Mouse (Mus musculus) heart, embryonic 11.5 days (tissue): ENCODE results near the gene Kat6b. TPM values are rescaled to one million over a fixed set of nuclear protein-coding genes. Genes with fewer than 3 reads are reported as not detected.

Experiments used
- ATAC-seq: fragments of 200-750 bp; cut with Nextera tagmentation; replicated peaks from 2 replicates; pipeline ENCODE4 v1.8.0; 2017; ENCODE audit warnings: moderate library complexity; ENCODE audit not compliant: insufficient number of reproducible peaks, low FRiP score, low TSS enrichment
- H3K27ac ChIP-seq: fragments of 300-500 bp; sonication (generic); 2 replicates; pipeline ENCODE4 v1.5.1; 2014; ENCODE audit warnings: mild to moderate bottlenecking, low read depth, low read length
- H3K27me3 ChIP-seq: fragments of 300-500 bp; sonication (generic); 2 replicates; pipeline ENCODE4 v1.6.1; 2014; ENCODE audit warnings: mild to moderate bottlenecking, low read length, mixed read lengths; ENCODE audit not compliant: control insufficient read depth, insufficient read depth
- H3K36me3 ChIP-seq: fragments of 300-500 bp; sonication (generic); 2 replicates; pipeline ENCODE4 v1.6.1; 2014; ENCODE audit warnings: mild to moderate bottlenecking, low read length, moderate library complexity, mixed read lengths; ENCODE audit not compliant: control insufficient read depth, insufficient read depth
- H3K4me1 ChIP-seq: fragments of 300-500 bp; sonication (generic); 2 replicates; pipeline ENCODE4 v1.6.1; 2014; ENCODE audit warnings: low read length; ENCODE audit not compliant: control insufficient read depth, insufficient read depth
- H3K4me2 ChIP-seq: fragments of 300-500 bp; sonication (generic); 2 replicates; pipeline ENCODE4 v1.6.1; 2014; ENCODE audit warnings: mild to moderate bottlenecking, moderate library complexity
- H3K4me3 ChIP-seq: fragments of 300-500 bp; sonication (generic); 2 replicates; pipeline ENCODE4 v1.5.1; 2014; ENCODE audit warnings: low read depth, low read length
- H3K9ac ChIP-seq: fragments of 300-500 bp; sonication (generic); 2 replicates; pipeline ENCODE4 v1.6.1; 2014; ENCODE audit warnings: mild to moderate bottlenecking, low read depth, low read length, moderate library complexity
- H3K9me3 ChIP-seq: fragments of 300-500 bp; sonication (generic); replicated peaks from 2 replicates; pipeline ENCODE4 v1.6.1; 2016; ENCODE audit warnings: low read length; ENCODE audit not compliant: control insufficient read depth
- WGBS: fragments of 180-500 bp; shearing (Covaris S2); extraction: QIAGEN DNeasy Blood & Tissue Kit; methylation state at CpG from one replicate; pipeline ENCODE4 v1.1.7; 2014; ENCODE audit not compliant: insufficient replicate concordance; 5-methylcytosine and 5-hydroxymethylcytosine counted together
- polyA plus RNA-seq: library from polyadenylated mRNA; unstranded; fragments of >200 nt; fragmentation: Nextera tagmentation; extraction: Ambion mirVana; gene quantifications from 2 replicates; pipeline ENCODE4 v1.2.1, GENCODE M21; 2014

The Kat6b gene
- polyA plus RNA-seq, 1 experiment from 2014 or later = 14.9 TPM

DNA sequence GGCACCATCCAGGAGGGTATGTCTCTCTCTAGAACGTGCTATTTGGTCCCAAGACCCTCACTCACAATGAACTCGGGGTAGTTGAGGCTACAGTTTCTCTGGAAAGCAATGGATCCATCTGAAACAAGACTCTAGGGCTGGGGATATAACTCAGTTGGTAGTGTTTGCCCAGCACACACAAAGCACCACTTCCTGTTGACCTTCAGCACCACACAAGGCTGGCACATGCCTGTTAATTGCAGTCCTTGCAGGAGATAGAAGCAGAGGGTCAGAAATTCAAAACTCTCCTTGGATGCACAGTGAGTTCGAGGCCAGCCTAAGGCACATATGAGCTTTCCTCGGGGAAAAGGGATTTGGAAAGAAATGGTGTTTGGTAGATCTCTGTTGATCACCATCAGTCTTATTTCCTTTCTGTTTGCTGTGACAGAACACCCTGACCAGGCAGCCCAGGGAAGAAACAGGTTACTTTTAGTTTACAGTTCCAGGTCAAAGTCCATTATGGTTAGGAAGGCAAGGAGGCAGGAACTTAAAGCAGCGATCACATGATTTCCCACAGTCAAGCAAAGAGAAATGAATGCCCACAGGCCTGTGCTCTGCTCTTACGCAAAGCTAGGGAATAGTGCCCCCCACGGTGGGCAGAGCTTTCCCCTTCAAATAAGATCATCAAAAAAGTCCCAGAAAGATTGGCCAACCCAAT, 25.4 kb upstream of the Kat6b start:
- Histone ChIP-seq H3K27ac (no peak overlapping the region), H3K4me2 (no peak overlapping the region), H3K4me3 (no peak overlapping the region), H3K4me1 (no peaks in the 10 kb centered on the region), H3K36me3 (no peaks in the 10 kb centered on the region), H3K9ac (no peak overlapping the region), H3K27me3 (no peaks in the 10 kb centered on the region), H3K9me3 (no peaks in the 10 kb centered on the region)
- 87% methylated on average over 7 of the region's 7 CpGs for WGBS
- ATAC-seq = no peak

DNA sequence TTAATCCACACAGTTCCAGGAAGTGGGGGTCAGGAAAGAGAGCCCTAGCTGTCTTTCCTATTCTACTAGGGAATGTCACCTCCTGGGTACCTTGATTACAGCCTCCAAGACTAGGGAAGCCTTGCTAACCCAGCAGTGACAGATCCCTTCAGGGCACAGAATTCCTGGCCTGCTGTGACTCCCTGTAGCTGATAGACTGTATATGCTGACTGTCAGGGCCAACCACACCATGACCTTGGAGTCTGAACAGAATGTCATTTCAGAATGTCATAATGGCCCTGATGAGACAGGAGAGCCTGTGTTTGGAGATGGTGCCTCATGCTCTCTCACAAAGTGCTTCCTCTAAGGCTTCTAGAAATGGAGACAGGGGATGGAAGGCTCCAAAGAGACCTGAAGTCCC, 24.7 kb upstream of the Kat6b start:
- Histone ChIP-seq H3K27ac (no peak overlapping the region), H3K9me3 (no peaks in the 10 kb centered on the region), H3K4me3 (no peak overlapping the region), H3K27me3 (no peaks in the 10 kb centered on the region), H3K9ac (no peak overlapping the region), H3K4me2 (no peak overlapping the region), H3K4me1 (no peaks in the 10 kb centered on the region), H3K36me3 (no peaks in the 10 kb centered on the region)
- ATAC-seq = no peak

DNA sequence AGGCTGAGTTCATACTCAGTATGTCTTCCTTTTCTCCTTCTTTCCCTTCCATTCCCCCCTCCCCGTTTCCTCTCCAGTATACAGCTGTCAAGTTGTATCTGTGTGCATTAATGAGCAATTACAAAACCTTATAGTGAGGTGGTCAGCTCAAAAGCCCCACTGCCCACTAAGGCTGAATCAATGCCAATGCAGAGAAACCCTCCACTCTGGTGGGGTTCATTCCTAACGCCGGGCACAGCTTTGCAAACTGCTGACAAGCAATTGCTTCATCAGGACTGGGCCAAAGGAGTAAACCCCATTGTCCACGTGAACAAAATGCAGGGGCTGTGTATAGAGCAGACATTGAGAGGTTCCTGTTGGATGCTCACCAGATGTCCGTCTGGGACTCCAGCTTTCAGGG, 23.4 kb upstream of the Kat6b start:
- Histone ChIP-seq H3K27ac (no peak overlapping the region), H3K4me3 (no peak overlapping the region)
- ATAC-seq = no peak

DNA sequence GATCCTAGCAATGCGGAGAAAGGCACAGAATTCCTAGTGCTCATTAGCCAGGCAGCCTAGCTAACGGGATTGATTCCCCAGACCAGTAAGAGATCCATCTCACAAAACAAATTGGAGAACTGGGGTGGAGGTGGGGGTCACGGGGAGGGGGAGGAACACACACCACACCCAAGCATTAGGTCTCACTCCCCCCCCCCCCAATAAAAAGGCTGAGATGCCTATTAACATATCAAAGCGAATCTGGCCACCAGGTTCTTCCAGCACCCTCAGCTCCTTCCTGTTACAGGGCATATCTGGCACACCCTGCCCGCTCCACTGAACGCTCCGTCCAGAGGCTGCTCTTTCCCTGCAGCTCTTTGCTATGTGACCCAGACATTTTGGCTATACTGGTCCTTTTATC, 22.5 kb upstream of the Kat6b start:
- Histone ChIP-seq H3K27me3 (no peaks in the 10 kb centered on the region), H3K9ac (no peak overlapping the region), H3K9me3 (no peaks in the 10 kb centered on the region), H3K4me2 (no peak overlapping the region), H3K36me3 (no peaks in the 10 kb centered on the region), H3K4me3 (no peak overlapping the region), H3K27ac (no peak overlapping the region), H3K4me1 (no peaks in the 10 kb centered on the region)
- no peak for ATAC-seq
- WGBS = 76% methylated on average over 7 of the region's 7 CpGs

More for the DNA sequence above, 23.4 kb upstream of the Kat6b start:
- Histone ChIP-seq H3K27me3 (no peaks in the 10 kb centered on the region), H3K4me2 (no peak overlapping the region), H3K4me1 (no peaks in the 10 kb centered on the region), H3K36me3 (no peaks in the 10 kb centered on the region), H3K9me3 (no peaks in the 10 kb centered on the region), H3K9ac (no peak overlapping the region)
- WGBS = 77% methylated on average over 5 of the region's 5 CpGs

DNA sequence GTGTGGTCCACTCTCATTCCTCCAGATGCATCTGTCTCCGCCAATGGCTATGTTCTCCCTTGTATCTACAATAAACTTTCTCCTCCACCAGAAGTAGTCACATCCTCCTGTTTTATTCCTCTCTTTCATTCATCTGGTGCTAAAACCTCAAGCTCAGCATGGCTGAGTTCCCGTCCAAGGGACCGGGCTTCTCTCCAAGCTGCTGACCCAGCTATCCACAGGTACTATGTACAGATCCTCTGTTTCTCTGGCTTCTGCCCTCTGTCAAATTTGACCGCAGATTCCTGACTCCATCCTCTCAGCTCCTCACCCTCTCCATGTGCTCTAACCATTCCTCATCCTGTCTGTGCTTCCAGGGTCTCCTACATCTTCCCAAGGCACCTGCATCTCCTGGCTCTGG, 22.1 kb upstream of the Kat6b start:
- H3K4me3 ChIP-seq = no peak overlapping the region
- no peaks in the 10 kb centered on the region for H3K9me3 ChIP-seq
- H3K9ac ChIP-seq = no peak overlapping the region
- H3K27me3 ChIP-seq = no peaks in the 10 kb centered on the region
- WGBS = 79% methylated on average over 4 of the region's 4 CpGs
- no peak for ATAC-seq
- no peak overlapping the region for H3K4me2 ChIP-seq
- no peaks in the 10 kb centered on the region for H3K36me3 ChIP-seq
- H3K4me1 ChIP-seq = no peaks in the 10 kb centered on the region
- no peak overlapping the region for H3K27ac ChIP-seq

DNA sequence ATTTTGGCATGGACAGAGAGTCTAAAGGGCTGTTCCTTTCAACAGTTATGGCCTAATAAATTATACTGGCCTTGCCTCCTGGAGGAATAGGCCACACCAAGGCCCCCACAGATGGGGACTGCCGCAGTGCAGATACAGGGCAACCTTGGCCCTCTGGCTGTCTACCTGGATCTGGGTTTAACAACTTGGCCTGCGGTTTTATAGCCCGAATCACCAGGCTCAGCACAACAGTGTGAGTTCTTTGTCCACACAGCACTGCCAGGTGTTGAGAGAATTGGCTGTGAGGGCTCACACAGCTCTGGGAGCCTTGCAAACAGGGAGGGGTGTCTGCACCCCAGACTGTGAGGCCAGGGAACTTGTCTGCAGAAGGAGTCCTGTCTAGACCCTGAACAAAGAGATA, 18.8 kb upstream of the Kat6b start:
- no peaks in the 10 kb centered on the region for H3K36me3 ChIP-seq
- ATAC-seq = no peak
- H3K4me1 ChIP-seq = no peaks in the 10 kb centered on the region
- H3K9ac ChIP-seq = no peak overlapping the region
- 81% methylated on average over 3 of the region's 3 CpGs for WGBS
- no peaks in the 10 kb centered on the region for H3K27me3 ChIP-seq
- no peak overlapping the region for H3K4me3 ChIP-seq
- no peak overlapping the region for H3K27ac ChIP-seq
- no peaks in the 10 kb centered on the region; the same call in 1 of the 2 replicates for H3K9me3 ChIP-seq
- H3K4me2 ChIP-seq = no peak overlapping the region

DNA sequence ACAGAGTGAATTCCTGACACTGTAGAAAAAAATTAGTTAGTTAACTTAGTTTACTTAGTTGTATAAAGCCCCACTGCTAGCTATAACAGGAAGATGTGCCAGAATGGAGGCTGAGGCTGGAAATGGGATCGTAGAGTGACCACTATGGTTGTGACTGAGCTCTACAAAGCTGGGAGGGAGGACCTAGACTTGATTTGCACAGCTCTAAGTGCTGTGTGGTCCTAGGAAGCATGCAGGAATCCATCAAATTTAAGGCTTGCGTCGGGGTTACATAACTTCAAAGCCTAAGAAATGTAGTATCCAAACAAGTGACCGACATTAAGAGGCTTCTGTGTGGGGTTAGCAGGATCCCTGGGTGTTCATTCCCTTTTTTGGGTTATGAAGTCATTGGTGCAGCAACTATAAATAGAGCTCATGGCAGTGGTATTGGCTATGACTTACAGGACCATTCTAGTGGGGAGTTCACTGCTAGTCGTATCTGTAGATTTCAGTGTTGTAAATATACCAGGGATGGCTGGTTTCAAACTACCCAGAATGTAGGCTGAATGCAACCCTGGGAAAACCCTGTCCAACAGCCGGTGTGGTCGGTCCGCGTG, 18.0 kb upstream of the Kat6b start:
- Histone ChIP-seq H3K4me2 (no peak overlapping the region), H3K36me3 (no peaks in the 10 kb centered on the region), H3K27me3 (no peaks in the 10 kb centered on the region), H3K9me3 (no peaks in the 10 kb centered on the region; the same call in 1 of the 2 replicates), H3K9ac (no peak overlapping the region), H3K27ac (no peak overlapping the region), H3K4me1 (no peaks in the 10 kb centered on the region), H3K4me3 (no peak overlapping the region)
- WGBS = 80% methylated on average over 9 of the region's 9 CpGs
- no peak for ATAC-seq

DNA sequence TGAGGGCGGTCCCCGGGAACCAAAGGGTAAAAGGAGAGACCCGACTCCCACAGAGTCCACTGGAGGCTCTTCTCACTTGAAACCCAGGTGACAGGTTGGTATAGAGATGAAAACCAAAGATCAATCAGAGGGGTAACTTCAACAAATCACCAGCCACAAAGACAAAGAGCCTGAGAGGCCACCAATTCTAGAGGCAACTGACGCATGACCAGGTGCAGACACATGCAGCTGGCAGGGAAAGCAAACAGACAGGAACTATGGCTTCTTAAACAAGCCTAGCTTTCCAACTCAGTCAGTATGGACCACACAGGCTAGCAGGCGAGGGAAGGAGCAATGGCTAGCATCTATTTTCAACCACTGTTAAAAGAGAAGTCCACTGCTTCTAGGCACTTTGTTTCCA, 10.8 kb upstream of the Kat6b start:
- ATAC-seq = no peak
- Histone ChIP-seq H3K27me3 (no peaks in the 10 kb centered on the region), H3K9ac (no peak overlapping the region), H3K4me2 (no peak overlapping the region), H3K4me1 (no peaks in the 10 kb centered on the region), H3K27ac (no peak overlapping the region), H3K9me3 (no peaks in the 10 kb centered on the region; the same call in 1 of the 2 replicates), H3K36me3 (no peaks in the 10 kb centered on the region), H3K4me3 (no peak overlapping the region)
- 71% methylated on average over 5 of the region's 5 CpGs for WGBS

DNA sequence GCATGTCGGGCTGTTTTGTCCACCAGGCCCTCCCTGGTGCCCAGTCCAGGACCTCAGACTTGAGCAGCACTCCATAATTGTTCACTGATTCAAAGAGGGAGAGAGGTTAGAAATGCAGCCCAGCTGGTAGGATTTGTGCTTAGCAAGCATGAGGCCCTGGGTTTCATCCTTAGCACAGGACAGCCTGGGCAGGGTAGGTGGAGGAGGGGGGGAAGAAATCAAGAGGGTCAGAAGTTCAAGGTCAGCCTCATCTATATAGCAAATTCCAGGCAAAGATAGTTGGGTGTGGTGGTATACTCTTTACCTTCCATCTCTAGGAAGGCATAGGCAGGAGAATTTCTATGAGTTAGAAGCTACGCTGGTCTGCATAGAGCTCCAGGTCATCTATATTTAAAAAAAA, 9.3 kb upstream of the Kat6b start:
- Histone ChIP-seq H3K27ac (no peak overlapping the region), H3K9me3 (no peaks in the 10 kb centered on the region; the same call in 1 of the 2 replicates), H3K4me2 (no peak overlapping the region), H3K36me3 (no peaks in the 10 kb centered on the region), H3K4me1 (no peaks in the 10 kb centered on the region), H3K9ac (no peak overlapping the region), H3K4me3 (no peak overlapping the region), H3K27me3 (no peaks in the 10 kb centered on the region)
- 85% methylated on average over 2 of the region's 2 CpGs for WGBS
- no peak for ATAC-seq
